Comparison of ENCODE assay signal across 16 mouse cellular contexts in genomic region chr1:179017428-179017827, GRCm38 (mm10).
DNase-seq lines count a peak whose midpoint lies in the region; ATAC-seq lines count a peak whose summit lies in the region.
"Had no signal": no experiment of that assay in that cellular context is flagged by ENCODE, and none has a peak within 500 bp of the region (broad histone marks: within the 10 kb centered on the region; RNA-seq: fewer than 3 reads in every experiment).

No protein-coding gene starts in this region.

- peak; percentile 59; the same call in 1 of the 2 replicates for ATAC-seq in forebrain, embryonic 16.5 days
- ATAC-seq in forebrain, embryonic 12.5 days (ENCODE audit: low FRiP score), result no peak
- no peak for ATAC-seq in midbrain, embryonic 11.5 days (ENCODE audit: low FRiP score)
- ATAC-seq in midbrain, embryonic 15.5 days (replicated peaks), result no peak
- ATAC-seq: forebrain, embryonic 13.5 days had no signal

- no peak overlapping the region for H3K4me2 ChIP-seq in forebrain, embryonic 16.5 days (ENCODE audit: low read length)
- H3K4me2 ChIP-seq in forebrain, embryonic 12.5 days, result no peak overlapping the region
- H3K4me2 ChIP-seq in midbrain, embryonic 11.5 days, result no peak overlapping the region
- H3K4me2 ChIP-seq in midbrain, embryonic 15.5 days, result no peak overlapping the region
- H3K4me2 ChIP-seq: embryonic facial prominence, embryonic 12.5 days; forebrain, embryonic 13.5 days had no signal

- 80% methylated on average over 10 of the region's 10 CpGs for WGBS in forebrain, embryonic 16.5 days
- 95% methylated on average over 10 of the region's 10 CpGs for WGBS in forebrain, embryonic 12.5 days
- WGBS in midbrain, embryonic 11.5 days, result 93% methylated on average over 10 of the region's 10 CpGs
- 89% methylated on average over 10 of the region's 10 CpGs for WGBS in midbrain, embryonic 15.5 days

- no peaks in the 10 kb centered on the region for H3K27me3 ChIP-seq in forebrain, embryonic 16.5 days (replicated peaks; ENCODE audit: control insufficient read depth, insufficient read depth, low read length)
- H3K27me3 ChIP-seq in forebrain, embryonic 12.5 days, result no peaks in the 10 kb centered on the region
- no peaks in the 10 kb centered on the region for H3K27me3 ChIP-seq in midbrain, embryonic 11.5 days (ENCODE audit: control insufficient read depth, insufficient read depth, low read length)
- H3K27me3 ChIP-seq in midbrain, embryonic 15.5 days (replicated peaks), result no peaks in the 10 kb centered on the region
- H3K27me3 ChIP-seq: embryonic facial prominence, embryonic 12.5 days; forebrain, embryonic 13.5 days had no signal

- DNase-seq in midbrain, embryonic 11.5 days (ENCODE audit: low spot score, missing footprints), result peak; percentile 61
- DNase-seq in liver, result no peak
- DNase-seq: adrenal gland, adult 2 months; adrenal gland, postnatal 10 days; adrenal gland, postnatal 25 days; cerebellum, adult 11-12 months; cerebellum, adult 2 months; cerebellum, adult 9-10 months; cerebellum, postnatal 10 days; cerebellum, postnatal 25 days had no signal

- no peak overlapping the region for H3K9ac ChIP-seq in forebrain, embryonic 16.5 days (replicated peaks; ENCODE audit: low read depth, low read length)
- H3K9ac ChIP-seq in forebrain, embryonic 12.5 days, result no peak overlapping the region
- no peak overlapping the region for H3K9ac ChIP-seq in midbrain, embryonic 11.5 days (ENCODE audit: low read length)
- H3K9ac ChIP-seq in midbrain, embryonic 15.5 days, result no peak overlapping the region
- H3K9ac ChIP-seq: embryonic facial prominence, embryonic 12.5 days; forebrain, embryonic 13.5 days had no signal

- H3K4me3 ChIP-seq in forebrain, embryonic 16.5 days (replicated peaks; ENCODE audit: low read length), result no peak overlapping the region
- no peak overlapping the region for H3K4me3 ChIP-seq in forebrain, embryonic 12.5 days (replicated peaks)
- no peak overlapping the region for H3K4me3 ChIP-seq in midbrain, embryonic 11.5 days (ENCODE audit: low read depth, low read length)
- no peak overlapping the region for H3K4me3 ChIP-seq in midbrain, embryonic 15.5 days
- H3K4me3 ChIP-seq: embryonic facial prominence, embryonic 10.5 days; embryonic facial prominence, embryonic 12.5 days; forebrain, embryonic 13.5 days had no signal

- H3K4me1 ChIP-seq in forebrain, embryonic 16.5 days (replicated peaks; ENCODE audit: control insufficient read depth, insufficient read depth, low read length), result peaks cover 3% of the 10 kb centered on the region
- no peaks in the 10 kb centered on the region for H3K4me1 ChIP-seq in forebrain, embryonic 12.5 days
- no peaks in the 10 kb centered on the region for H3K4me1 ChIP-seq in midbrain, embryonic 11.5 days (ENCODE audit: control insufficient read depth, insufficient read depth, low read length)
- no peaks in the 10 kb centered on the region for H3K4me1 ChIP-seq in midbrain, embryonic 15.5 days
- H3K4me1 ChIP-seq: embryonic facial prominence, embryonic 10.5 days; forebrain, embryonic 13.5 days had no signal

- H3K9me3 ChIP-seq in forebrain, embryonic 16.5 days (ENCODE audit: control insufficient read depth, low read length), result no peaks in the 10 kb centered on the region
- no peaks in the 10 kb centered on the region for H3K9me3 ChIP-seq in forebrain, embryonic 12.5 days
- H3K9me3 ChIP-seq in midbrain, embryonic 11.5 days (ENCODE audit: control insufficient read depth, low read length), result no peaks in the 10 kb centered on the region
- no peaks in the 10 kb centered on the region for H3K9me3 ChIP-seq in midbrain, embryonic 15.5 days
- H3K9me3 ChIP-seq: embryonic facial prominence, embryonic 10.5 days; embryonic facial prominence, embryonic 12.5 days; forebrain, embryonic 13.5 days had no signal

- H3K36me3 ChIP-seq in forebrain, embryonic 16.5 days (ENCODE audit: control insufficient read depth, insufficient read depth), result no peaks in the 10 kb centered on the region
- no peaks in the 10 kb centered on the region for H3K36me3 ChIP-seq in forebrain, embryonic 12.5 days (replicated peaks)
- H3K36me3 ChIP-seq in midbrain, embryonic 11.5 days (ENCODE audit: control insufficient read depth, insufficient read depth, low read length), result no peaks in the 10 kb centered on the region
- no peaks in the 10 kb centered on the region for H3K36me3 ChIP-seq in midbrain, embryonic 15.5 days (replicated peaks)
- H3K36me3 ChIP-seq: embryonic facial prominence, embryonic 10.5 days; embryonic facial prominence, embryonic 12.5 days had no signal

- no peak overlapping the region for H3K27ac ChIP-seq in forebrain, embryonic 16.5 days (ENCODE audit: low read length)
- H3K27ac ChIP-seq in forebrain, embryonic 12.5 days, result no peak overlapping the region
- no peak overlapping the region for H3K27ac ChIP-seq in midbrain, embryonic 11.5 days (ENCODE audit: low read depth, low read length)
- no peak overlapping the region for H3K27ac ChIP-seq in midbrain, embryonic 15.5 days
- H3K27ac ChIP-seq: embryonic facial prominence, embryonic 10.5 days; embryonic facial prominence, embryonic 12.5 days; forebrain, embryonic 13.5 days had no signal
